Mouse (Mus musculus) megakaryocyte, adult 5-6 weeks (primary cell): ENCODE results near the gene Ttll3. TPM values are rescaled to one million over a fixed set of nuclear protein-coding genes. Genes with fewer than 3 reads are reported as not detected.
A peak's percentile ranks its signal among the peaks of the same experiment; 100 is the strongest.

Source experiments
- ATAC-seq: 2 replicates; pipeline ENCODE4 v1.8.0; 2016; ENCODE audit warnings: mild to moderate bottlenecking, inconsistent platforms; ENCODE audit not compliant: poor library complexity, severe bottlenecking
- total RNA-seq, 2 experiments: library from RNA; stranded (forward) in 1 of 2; stranded (reverse) in 1 of 2; fragments of 153-499, 151-499 nt in 1 of 2; fragments of 221-1000, 200-1000 nt in 1 of 2; gene quantifications; 2 replicates each; pipeline versions ENCODE4 v1.2.3 to v1.2.4; 2015 to 2017

Gene Ttll3
- total RNA-seq, 2 experiments from 2014 or later, result 7.2 to 9.9 TPM

DNA sequence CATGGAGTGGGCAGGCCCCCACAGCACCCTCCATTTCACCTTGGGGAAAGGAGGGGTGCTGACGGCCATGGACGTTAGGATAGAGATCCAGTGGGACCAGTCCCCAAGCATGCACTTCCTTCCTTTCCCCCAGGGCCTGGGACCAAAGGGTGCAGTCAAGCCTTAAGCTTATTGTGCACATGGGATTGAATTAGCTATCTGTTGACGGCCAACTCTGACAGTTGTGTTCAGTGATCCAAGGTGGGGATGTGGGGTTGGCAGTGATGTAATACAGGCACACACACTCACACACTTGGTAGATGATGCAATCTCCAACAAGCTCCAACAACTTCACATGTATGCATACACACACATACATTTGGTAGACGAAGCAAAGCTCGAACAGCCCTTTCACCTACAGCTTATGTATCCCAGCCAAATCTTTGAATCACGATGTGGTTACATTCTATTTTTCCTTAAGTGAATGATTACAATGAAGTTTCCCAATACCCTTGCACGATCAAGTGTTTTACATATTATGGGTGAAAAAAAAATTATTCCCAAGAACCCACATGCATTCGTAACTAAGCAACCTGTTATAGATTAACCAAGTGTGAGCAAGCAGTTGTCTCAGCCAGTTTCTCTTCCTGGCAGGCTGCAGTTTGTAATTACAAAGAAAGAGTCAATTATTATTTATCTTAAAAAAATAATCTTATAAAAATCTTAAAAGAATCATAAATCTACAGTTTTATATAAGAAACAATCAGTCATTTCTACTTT lies 55.3 kb downstream of the Ttll3 start:
- no peak for ATAC-seq

DNA sequence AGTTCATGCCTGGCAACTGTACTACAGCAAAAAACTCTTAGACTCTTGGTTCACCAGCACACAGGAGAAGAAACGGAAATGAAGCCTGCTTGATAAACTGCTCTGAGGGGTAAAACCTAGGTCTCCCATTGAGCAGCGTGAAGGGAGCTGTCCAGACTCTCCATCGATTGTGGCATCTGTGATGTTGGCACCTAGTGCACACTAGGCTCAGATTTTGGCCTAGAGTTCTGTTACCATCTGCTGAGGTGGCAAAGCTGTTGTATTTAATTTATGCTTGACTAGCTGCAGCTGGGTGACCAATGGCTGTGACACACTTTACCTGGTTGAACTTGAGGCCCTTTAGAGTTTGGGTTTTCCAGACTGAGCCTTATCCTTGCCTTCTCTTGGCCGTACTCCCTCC lies 58.6 kb downstream of the Ttll3 start:
- no peak for ATAC-seq

DNA sequence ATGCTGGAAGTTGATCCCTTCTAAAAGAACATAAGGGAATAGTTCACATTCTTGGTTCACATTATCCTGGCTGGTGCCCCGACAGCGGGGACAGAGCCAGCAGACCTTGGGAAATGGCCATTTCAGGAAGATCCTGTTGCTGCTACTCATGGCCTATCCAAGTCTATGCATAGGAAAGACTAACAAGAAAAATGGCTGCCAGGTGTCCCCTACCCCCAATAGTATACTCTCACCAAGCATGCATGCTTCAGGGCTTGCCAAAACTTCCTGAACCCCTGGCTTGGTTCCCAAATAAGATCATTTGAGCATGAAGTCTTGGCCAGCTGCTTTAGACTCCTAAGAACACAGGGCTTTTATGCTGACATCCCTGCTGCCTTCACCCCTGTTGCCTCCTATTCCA lies 62.8 kb downstream of the Ttll3 start:
- ATAC-seq, result no peak

DNA sequence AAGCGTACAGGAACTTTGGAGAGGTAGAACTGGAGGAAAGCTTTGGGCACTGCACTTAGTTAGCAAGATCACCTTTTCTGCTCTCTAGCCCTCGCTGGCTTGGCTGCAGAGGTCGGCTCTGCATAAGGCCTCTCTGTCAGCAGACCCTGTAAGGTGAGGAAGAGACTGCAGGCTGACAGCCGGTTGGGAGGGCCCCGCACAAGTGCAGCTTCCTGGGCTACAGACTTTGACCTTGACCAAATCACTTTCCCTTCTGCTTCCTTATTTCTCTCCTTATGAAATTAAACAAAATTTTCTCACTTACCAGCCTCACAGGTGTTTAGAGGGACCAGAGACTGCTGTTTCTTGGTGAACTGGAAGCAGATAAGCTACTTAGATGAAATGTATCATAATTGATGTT lies 65.9 kb downstream of the Ttll3 start:
- ATAC-seq, result peak; percentile 60

DNA sequence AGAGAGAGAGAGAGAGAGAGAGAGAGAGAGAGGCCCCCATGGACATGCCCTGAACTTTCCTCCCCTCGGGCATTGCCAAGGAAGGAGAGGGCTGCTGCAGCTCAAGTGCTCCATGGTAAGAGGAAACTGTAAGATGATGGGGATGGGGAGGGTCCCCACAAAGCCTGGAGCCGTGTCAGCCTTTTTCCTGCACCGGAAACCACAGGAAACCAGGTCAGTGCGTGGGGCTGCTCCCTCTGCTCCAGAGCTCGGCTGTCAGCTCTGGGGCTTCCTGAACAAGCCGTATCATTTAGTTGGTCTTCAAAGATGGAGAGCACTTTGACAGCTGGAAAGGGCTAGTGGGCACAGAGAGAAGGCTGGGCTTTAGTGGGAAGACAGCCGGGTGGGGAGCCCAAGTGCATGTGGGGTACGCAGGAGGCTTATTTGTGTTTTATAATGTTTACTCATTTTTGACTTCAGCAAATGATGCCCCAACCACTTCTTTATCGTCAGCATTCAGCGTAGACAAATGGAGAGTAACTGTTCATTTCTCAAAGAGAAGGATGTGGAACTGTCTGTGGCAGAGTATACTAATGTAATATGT lies 69.0 kb downstream of the Ttll3 start, which contains the start of gene Il17re:
Gene Il17re (plus strand): TSS at position 533 of the 583 bp plus-strand sequence.
- ATAC-seq, result no peak

DNA sequence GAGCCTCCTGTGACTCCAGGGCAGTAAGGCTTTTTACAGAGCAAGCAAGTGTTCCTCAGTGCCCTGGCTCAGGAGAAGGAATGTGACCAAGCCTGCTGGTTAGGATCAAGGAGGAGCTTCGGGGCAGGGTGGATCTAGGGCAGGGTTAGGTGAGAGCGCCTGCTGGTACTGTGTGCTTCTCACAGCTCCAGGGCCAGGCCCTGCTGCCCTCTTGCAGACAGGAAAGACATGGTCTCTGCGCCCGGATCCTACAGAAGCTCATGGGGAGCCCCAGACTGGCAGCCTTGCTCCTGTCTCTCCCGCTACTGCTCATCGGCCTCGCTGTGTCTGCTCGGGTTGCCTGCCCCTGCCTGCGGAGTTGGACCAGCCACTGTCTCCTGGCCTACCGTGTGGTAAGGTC lies 69.6 kb downstream of the Ttll3 start:
- ATAC-seq, result no peak

DNA sequence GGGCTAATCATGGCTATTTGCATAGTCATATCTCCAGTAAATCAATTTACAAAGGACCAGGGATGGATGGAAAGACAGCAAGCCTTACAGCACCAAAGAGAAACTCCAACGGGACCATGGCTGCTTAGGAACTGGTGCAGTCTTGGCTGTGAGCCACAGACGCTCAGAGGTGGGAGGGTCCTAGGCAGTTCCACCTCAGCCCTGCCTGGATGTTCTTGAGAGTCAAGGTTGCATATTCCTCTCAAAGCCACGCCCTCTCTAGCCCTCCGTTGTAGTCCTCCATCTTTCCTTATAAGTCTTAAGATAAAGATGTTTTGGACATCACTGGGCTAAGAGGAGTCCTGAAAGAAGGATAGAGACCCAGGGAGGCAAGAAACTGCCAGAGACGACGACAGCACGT lies 75.0 kb downstream of the Ttll3 start:
- no peak for ATAC-seq

Other genes starting within 250 kb of the Ttll3 start
- 0.18 TPM in 1 of 2 replicates, not detected in the other for gene Lhfpl4, start 193.9 kb upstream of the Ttll3 start, total RNA-seq (2015)
- not detected in 2 replicates for gene Lhfpl4, start 193.9 kb upstream of the Ttll3 start, total RNA-seq (2017)
- 30.6 and 34.0 TPM in 2 replicates for gene Mtmr14, start 151.4 kb upstream of the Ttll3 start, total RNA-seq (2015)
- gene Mtmr14, start 151.4 kb upstream of the Ttll3 start, total RNA-seq (2017), result 56.5 and 60.9 TPM in 2 replicates
- gene Cpne9, start 107.0 kb upstream of the Ttll3 start, total RNA-seq (2015), result 0.20 and 0.30 TPM in 2 replicates
- 0.15 and 0.45 TPM in 2 replicates for gene Cpne9, start 107.0 kb upstream of the Ttll3 start, total RNA-seq (2017)
- 47.0 and 47.6 TPM in 2 replicates for gene Brpf1, start 82.1 kb upstream of the Ttll3 start, total RNA-seq (2015)
- gene Brpf1, start 82.1 kb upstream of the Ttll3 start, total RNA-seq (2017), result 54.7 and 64.4 TPM in 2 replicates
- gene Ogg1, start 62.3 kb upstream of the Ttll3 start, total RNA-seq (2015), result 10.6 and 12.0 TPM in 2 replicates
- gene Ogg1, start 62.3 kb upstream of the Ttll3 start, total RNA-seq (2017), result 5.5 and 10.3 TPM in 2 replicates
- 31.8 and 39.6 TPM in 2 replicates for gene Camk1, start 45.3 kb upstream of the Ttll3 start, total RNA-seq (2015)
- gene Camk1, start 45.3 kb upstream of the Ttll3 start, total RNA-seq (2017), result 57.6 and 68.3 TPM in 2 replicates
- 20.1 and 23.6 TPM in 2 replicates for gene Tada3, start 11.4 kb upstream of the Ttll3 start, total RNA-seq (2015)
- gene Tada3, start 11.4 kb upstream of the Ttll3 start, total RNA-seq (2017), result 14.1 and 15.9 TPM in 2 replicates
- 255 and 284 TPM in 2 replicates for gene Arpc4, start 11.1 kb upstream of the Ttll3 start, total RNA-seq (2015)
- gene Arpc4, start 11.1 kb upstream of the Ttll3 start, total RNA-seq (2017), result 427 and 451 TPM in 2 replicates
- 2.5 and 6.2 TPM in 2 replicates for gene Rpusd3, start 30.1 kb downstream of the Ttll3 start, total RNA-seq (2015)
- 2.5 and 3.0 TPM in 2 replicates for gene Rpusd3, start 30.1 kb downstream of the Ttll3 start, total RNA-seq (2017)
- not detected in 2 replicates for gene Cidec, start 46.5 kb downstream of the Ttll3 start, total RNA-seq (2015)
- not detected in 2 replicates for gene Cidec, start 46.5 kb downstream of the Ttll3 start, total RNA-seq (2017)
- 34.2 and 43.6 TPM in 2 replicates for gene Jagn1, start 53.3 kb downstream of the Ttll3 start, total RNA-seq (2015)
- gene Jagn1, start 53.3 kb downstream of the Ttll3 start, total RNA-seq (2017), result 11.0 and 12.7 TPM in 2 replicates
- gene Il17re, start 69.2 kb downstream of the Ttll3 start, total RNA-seq (2015), result not detected in 2 replicates
- not detected in 2 replicates for gene Il17re, start 69.2 kb downstream of the Ttll3 start, total RNA-seq (2017)
- gene Il17rc, start 82.2 kb downstream of the Ttll3 start, total RNA-seq (2015), result not detected in 2 replicates
- gene Il17rc, start 82.2 kb downstream of the Ttll3 start, total RNA-seq (2017), result not detected in 2 replicates
- 0.27 and 2.1 TPM in 2 replicates for gene Creld1, start 94.0 kb downstream of the Ttll3 start, total RNA-seq (2015)
- gene Creld1, start 94.0 kb downstream of the Ttll3 start, total RNA-seq (2017), result 1.9 and 3.4 TPM in 2 replicates
- 0.09 TPM in 1 of 2 replicates, not detected in the other for gene Prrt3, start 112.7 kb downstream of the Ttll3 start, total RNA-seq (2015)
- gene Prrt3, start 112.7 kb downstream of the Ttll3 start, total RNA-seq (2017), result not detected in 2 replicates
- gene Emc3, start 142.4 kb downstream of the Ttll3 start, total RNA-seq (2015), result 60.0 and 61.6 TPM in 2 replicates
- gene Emc3, start 142.4 kb downstream of the Ttll3 start, total RNA-seq (2017), result 33.0 and 38.4 TPM in 2 replicates
- gene Fancd2, start 142.4 kb downstream of the Ttll3 start, total RNA-seq (2015), result 8.7 and 10.7 TPM in 2 replicates
- gene Fancd2, start 142.4 kb downstream of the Ttll3 start, total RNA-seq (2017), result 14.4 and 16.2 TPM in 2 replicates
- gene Fancd2os, start 211.5 kb downstream of the Ttll3 start, total RNA-seq (2015), result 0.18 TPM in 1 of 2 replicates, not detected in the other
- gene Fancd2os, start 211.5 kb downstream of the Ttll3 start, total RNA-seq (2017), result not detected in 2 replicates
- gene Brk1, start 215.5 kb downstream of the Ttll3 start, total RNA-seq (2015), result 364 and 398 TPM in 2 replicates
- gene Brk1, start 215.5 kb downstream of the Ttll3 start, total RNA-seq (2017), result 185 and 211 TPM in 2 replicates
- 38.3 and 39.8 TPM in 2 replicates for gene Vhl, start 234.7 kb downstream of the Ttll3 start, total RNA-seq (2015)
- 24.1 and 28.0 TPM in 2 replicates for gene Vhl, start 234.7 kb downstream of the Ttll3 start, total RNA-seq (2017)
- gene Irak2, start 249.2 kb downstream of the Ttll3 start, total RNA-seq (2015), result 22.5 and 25.3 TPM in 2 replicates
- gene Irak2, start 249.2 kb downstream of the Ttll3 start, total RNA-seq (2017), result 63.1 and 83.2 TPM in 2 replicates